8 mouse cellular contexts compared by ENCODE assay signal in genomic region chr9:45555036-45555826, GRCm38 (mm10).
DNase-seq lines count a peak whose midpoint lies in the region; ATAC-seq and TF ChIP-seq lines count a peak whose summit lies in the region.

No protein-coding gene starts in this region.

- 10% methylated on average over 17 of the region's 17 CpGs for WGBS in kidney, embryonic 15.5 days
- WGBS in embryonic facial prominence, embryonic 11.5 days: 33% methylated on average over 17 of the region's 17 CpGs
- 32% methylated on average over 17 of the region's 17 CpGs for WGBS in heart, postnatal 0 days

- no peaks in the 10 kb centered on the region for H3K27me3 ChIP-seq in kidney, embryonic 15.5 days
- H3K27me3 ChIP-seq in embryonic facial prominence, embryonic 11.5 days (ENCODE audit: control insufficient read depth, insufficient read depth, low read length): peaks cover under 1% of the 10 kb centered on the region; the same call in 1 of the 2 replicates
- no peaks in the 10 kb centered on the region for H3K27me3 ChIP-seq in heart, postnatal 0 days (ENCODE audit: control insufficient read depth, insufficient read depth, low read length)

- H3K36me3 ChIP-seq in kidney, embryonic 15.5 days: no peaks in the 10 kb centered on the region
- no peaks in the 10 kb centered on the region for H3K36me3 ChIP-seq in embryonic facial prominence, embryonic 11.5 days (replicated peaks; ENCODE audit: control insufficient read depth, insufficient read depth, low read depth, low read length)
- H3K36me3 ChIP-seq in heart, postnatal 0 days (replicated peaks; ENCODE audit: control insufficient read depth, insufficient read depth, low read length): no peaks in the 10 kb centered on the region

- no peak for DNase-seq in kidney, postnatal 36 days
- DNase-seq in embryonic facial prominence, embryonic 11.5 days (ENCODE audit: low spot score): peak; percentile 64
- peak; percentile 22 for DNase-seq in heart, postnatal 0 days (ENCODE audit: low spot score)
- peak; percentile 45 for DNase-seq in mesoderm, embryonic 11.5 days (ENCODE audit: low read depth, low spot score)
- no peak for DNase-seq in thymus, postnatal 10 days (ENCODE audit: low spot score in 2 of 2)
- no peak for DNase-seq in cerebellum, adult 8-10 months
- no peak for DNase-seq in c-Kit-positive CD71-positive TER-119-positive erythroid progenitor cells, embryonic 14.5 days (ENCODE audit: low spot score)

- peak overlapping the region; percentile 45 for H3K4me2 ChIP-seq in kidney, embryonic 15.5 days
- 0 out of 2 replicates have a peak overlapping the region, but pooled peaks have one; percentile 3 for H3K4me2 ChIP-seq in embryonic facial prominence, embryonic 11.5 days (ENCODE audit: low read depth, low read length)
- H3K4me2 ChIP-seq in heart, postnatal 0 days (ENCODE audit: low read depth, low read length): no peak overlapping the region

- ATAC-seq in kidney, embryonic 15.5 days (replicated peaks; ENCODE audit: low FRiP score): peak; percentile 91
- peak; percentile 70; the same call in 1 of the 2 replicates for ATAC-seq in embryonic facial prominence, embryonic 11.5 days (replicated peaks; ENCODE audit: insufficient number of reproducible peaks, low FRiP score, low TSS enrichment, low read depth)
- 0 out of 2 replicates have a peak, but pooled peaks have one; percentile 27 for ATAC-seq in heart, postnatal 0 days (ENCODE audit: insufficient read depth, low read depth)

- no peak for TF ChIP-seq CTCF in heart, postnatal 0 days (IDR thresholded peaks at IDR 0.05; ENCODE audit: low read depth)

- H3K4me1 ChIP-seq in kidney, embryonic 15.5 days: peaks cover 33% of the 10 kb centered on the region
- no peaks in the 10 kb centered on the region; the same call in 1 of the 2 replicates for H3K4me1 ChIP-seq in embryonic facial prominence, embryonic 11.5 days (ENCODE audit: control insufficient read depth, insufficient read depth, low read length)
- H3K4me1 ChIP-seq in heart, postnatal 0 days (ENCODE audit: control insufficient read depth, insufficient read depth): peaks cover 3% of the 10 kb centered on the region; the same call in 1 of the 2 replicates

- 0 out of 2 replicates have a peak overlapping the region, but pooled peaks have one; percentile 9 for H3K4me3 ChIP-seq in kidney, embryonic 15.5 days (replicated peaks)
- H3K4me3 ChIP-seq in embryonic facial prominence, embryonic 11.5 days (ENCODE audit: low read depth, low read length): no peak overlapping the region
- no peak overlapping the region for H3K4me3 ChIP-seq in heart, postnatal 0 days (ENCODE audit: low read depth, low read length)

- TF ChIP-seq EP300 in heart, postnatal 0 days (IDR thresholded peaks at IDR 0.05; ENCODE audit: low read depth): no peak

- H3K9ac ChIP-seq in kidney, embryonic 15.5 days: peak overlapping the region; percentile 17; the same call in 1 of the 2 replicates
- H3K9ac ChIP-seq in embryonic facial prominence, embryonic 11.5 days (replicated peaks; ENCODE audit: low read length): no peak overlapping the region
- H3K9ac ChIP-seq in heart, postnatal 0 days (replicated peaks; ENCODE audit: low read depth, low read length): no peak overlapping the region

- H3K27ac ChIP-seq in kidney, embryonic 15.5 days: peak overlapping the region; percentile 89
- no peak overlapping the region for H3K27ac ChIP-seq in embryonic facial prominence, embryonic 11.5 days (replicated peaks; ENCODE audit: low read depth, low read length)
- H3K27ac ChIP-seq in heart, postnatal 0 days (ENCODE audit: low read depth): no peak overlapping the region

- H3K9me3 ChIP-seq in kidney, embryonic 15.5 days (replicated peaks): no peaks in the 10 kb centered on the region
- no peaks in the 10 kb centered on the region for H3K9me3 ChIP-seq in embryonic facial prominence, embryonic 11.5 days (replicated peaks; ENCODE audit: control insufficient read depth, low read length)
- H3K9me3 ChIP-seq in heart, postnatal 0 days (replicated peaks; ENCODE audit: control insufficient read depth, low read length): no peaks in the 10 kb centered on the region

Comparison
In these comparisons a context has a peak if more than half of its experiments do, and no peak if none do; other contexts are left out.
1. ATAC-seq: peak in every context shown above with its lines; median percentile 91 in kidney, embryonic 15.5 days; 70 in embryonic facial prominence, embryonic 11.5 days; 27 in heart, postnatal 0 days.
2. DNase-seq: peak in embryonic facial prominence, embryonic 11.5 days (single experiment), heart, postnatal 0 days (single experiment) and mesoderm, embryonic 11.5 days (single experiment); none in kidney, postnatal 36 days (0 of 2), thymus, postnatal 10 days (0 of 2), cerebellum, adult 8-10 months (single experiment) and c-Kit-positive CD71-positive TER-119-positive erythroid progenitor cells, embryonic 14.5 days (single experiment).